Mouse (Mus musculus): ENCODE results near the gene Cyp2f2. TPM values are rescaled to one million over a fixed set of nuclear protein-coding genes. Genes with fewer than 3 reads are reported as not detected.

Gene Cyp2f2
- polyA plus RNA-seq, 1 experiment from 2014 or later, result not detected

DNA sequence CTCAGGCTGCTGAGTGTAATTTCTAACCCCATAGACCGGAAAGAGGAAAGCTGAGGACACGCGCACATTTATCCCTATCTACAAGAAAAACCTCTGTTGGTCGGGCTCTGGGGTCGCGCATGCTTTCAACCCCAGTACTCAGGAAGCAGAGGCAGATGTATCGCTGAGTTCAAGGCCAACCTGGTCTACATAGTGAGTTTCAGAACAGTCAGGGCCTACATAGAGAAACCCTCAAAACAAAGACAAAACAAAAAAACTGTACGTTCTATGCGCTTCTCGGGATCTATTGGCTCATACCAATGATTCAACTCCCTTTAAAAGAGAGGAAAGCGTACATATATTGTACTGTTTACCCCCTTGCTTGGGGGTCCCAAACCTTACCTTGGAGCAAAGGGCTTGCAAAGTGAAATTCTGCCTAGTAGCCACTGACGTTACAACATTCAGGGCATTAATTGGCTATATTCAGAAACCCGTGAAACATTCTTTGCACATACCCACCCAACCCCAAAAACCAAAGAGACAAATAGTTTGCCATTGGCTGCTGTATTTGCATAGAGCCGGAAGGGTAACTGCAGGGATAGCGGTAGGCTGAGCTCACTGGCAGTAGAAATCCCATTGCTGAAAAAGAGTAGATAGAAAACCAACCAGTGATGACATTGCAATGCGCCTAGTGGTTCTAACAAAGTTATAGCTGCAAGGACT lies 59.7 kb downstream of the Cyp2f2 start:
- H3K9me3 ChIP-seq, result no peaks in the 10 kb centered on the region
- H3K4me3 ChIP-seq (replicated peaks), result peak overlapping the region; percentile 65
- ATAC-seq (ENCODE audit: insufficient number of reproducible peaks, insufficient read depth, low FRiP score, low TSS enrichment, low read depth), result no peak
- peaks cover 26% of the 10 kb centered on the region for H3K36me3 ChIP-seq
- 0 out of 2 replicates have a peak overlapping the region, but pooled peaks have one; percentile 12 for H3K9ac ChIP-seq (replicated peaks)
- H3K4me2 ChIP-seq, result peak overlapping the region; percentile 57
- H3K27me3 ChIP-seq, result no peaks in the 10 kb centered on the region
- H3K27ac ChIP-seq, result peak overlapping the region; percentile 68
- 48% methylated on average over 16 of the region's 16 CpGs for WGBS
- peaks cover 3% of the 10 kb centered on the region; the same call in 1 of the 2 replicates for H3K4me1 ChIP-seq (replicated peaks)

DNA sequence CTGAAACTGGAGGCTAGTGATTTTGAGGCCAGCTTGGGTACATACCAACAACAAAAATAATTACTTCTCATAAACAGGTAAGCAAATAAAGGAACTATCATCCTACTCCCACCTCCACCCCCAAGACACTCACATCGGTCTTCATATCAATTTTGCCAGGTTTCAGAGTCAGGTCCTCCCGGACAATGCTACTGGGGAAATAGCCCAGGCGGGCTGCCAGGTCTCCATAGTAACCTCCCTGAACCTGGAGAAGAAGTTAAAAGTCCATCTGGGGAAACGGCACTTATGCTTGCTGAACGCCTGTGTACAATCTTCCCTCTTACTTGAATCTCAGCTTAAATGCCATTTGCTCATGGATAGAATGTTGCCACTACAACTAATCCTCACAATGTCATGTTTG lies 60.3 kb downstream of the Cyp2f2 start:
- Histone ChIP-seq H3K4me3 (replicated peaks) (peak overlapping the region; percentile 65), H3K36me3 (peaks cover 26% of the 10 kb centered on the region), H3K4me1 (replicated peaks) (peaks cover 3% of the 10 kb centered on the region; the same call in 1 of the 2 replicates), H3K9ac (replicated peaks) (no peak overlapping the region), H3K9me3 (0 out of 2 replicates have a peak, but pooled peaks cover under 1% of the 10 kb centered on the region), H3K27me3 (no peaks in the 10 kb centered on the region), H3K4me2 (peak overlapping the region; percentile 57), H3K27ac (peak overlapping the region; percentile 86; the same call in 1 of the 2 replicates)
- no peak for ATAC-seq (ENCODE audit: insufficient number of reproducible peaks, insufficient read depth, low FRiP score, low TSS enrichment, low read depth)
- 81% methylated on average over 5 of the region's 5 CpGs for WGBS

DNA sequence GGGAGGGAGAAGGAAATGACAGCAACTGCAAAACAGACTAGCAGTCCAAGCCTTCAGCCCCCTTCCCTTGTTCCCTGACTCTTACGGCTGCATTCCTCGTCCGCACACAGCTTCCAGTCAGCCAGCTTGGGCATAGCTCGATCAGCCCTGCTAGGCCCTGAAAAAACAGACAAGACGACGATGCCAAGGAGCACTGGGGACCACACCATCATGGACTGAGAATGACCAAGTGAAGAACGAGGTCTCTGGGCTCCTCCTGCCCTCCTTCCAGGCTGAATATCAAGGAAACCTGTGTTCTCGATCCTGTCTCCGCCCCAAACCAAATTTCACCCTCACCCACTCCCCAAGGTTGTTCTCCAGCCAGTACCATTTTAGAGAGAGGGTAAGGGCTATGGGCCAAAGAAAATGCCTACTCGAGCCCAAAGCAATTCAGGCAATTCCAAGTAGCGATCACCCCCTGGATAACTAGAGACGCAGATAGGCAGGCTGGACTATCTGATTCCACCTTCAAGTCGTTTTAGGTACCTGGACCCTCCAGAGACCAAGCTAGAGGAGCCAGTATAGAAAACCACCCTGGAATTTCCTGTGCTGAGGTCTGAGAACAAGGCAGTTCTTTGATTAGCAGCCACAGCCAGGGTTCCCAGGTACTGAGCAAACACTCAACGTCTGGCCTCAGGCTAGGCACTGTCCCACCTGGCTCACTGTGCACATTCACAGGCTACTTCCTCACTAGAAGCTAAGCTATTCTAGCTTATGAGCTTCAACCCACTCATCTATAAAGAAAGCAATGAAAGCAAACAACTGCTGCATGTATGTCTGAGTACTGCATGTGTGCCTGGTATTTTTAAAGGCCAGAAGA lies 61.4 kb downstream of the Cyp2f2 start, which contains the start of the genes Gm21983 and Mia:
TSS of gene Gm21983 (minus strand) at position 250 of the 859 bp plus-strand sequence.
TSS of gene Mia (minus strand) at position 321 of the 859 bp plus-strand sequence.
- Histone ChIP-seq H3K4me1 (replicated peaks) (peaks cover 3% of the 10 kb centered on the region; the same call in 1 of the 2 replicates), H3K9me3 (peaks cover 9% of the 10 kb centered on the region; the same call in 1 of the 2 replicates), H3K4me3 (replicated peaks) (peak within 1 kb of the TSS; percentile 65), H3K27me3 (no peaks in the 10 kb centered on the region), H3K4me2 (peak within 1 kb of the TSS; percentile 57), H3K36me3 (peaks cover 32% of the 10 kb centered on the region), H3K9ac (replicated peaks) (peak within 1 kb of the TSS; percentile 23; the same call in 1 of the 2 replicates), H3K27ac (peak within 1 kb of the TSS; percentile 86)
- 64% methylated on average over 14 of the region's 14 CpGs for WGBS
- no peak for ATAC-seq (ENCODE audit: insufficient number of reproducible peaks, insufficient read depth, low FRiP score, low TSS enrichment, low read depth)

- ATAC-seq (ENCODE audit: insufficient number of reproducible peaks, insufficient read depth, low FRiP score, low TSS enrichment, low read depth), result no peak
- Histone ChIP-seq H3K27ac (no peak overlapping the region), H3K9me3 (peaks cover 9% of the 10 kb centered on the region; the same call in 1 of the 2 replicates), H3K36me3 (peaks cover 47% of the 10 kb centered on the region), H3K4me1 (replicated peaks) (peaks cover 3% of the 10 kb centered on the region; the same call in 1 of the 2 replicates), H3K4me3 (replicated peaks) (no peak overlapping the region), H3K9ac (replicated peaks) (no peak overlapping the region), H3K27me3 (no peaks in the 10 kb centered on the region), H3K4me2 (no peak overlapping the region)
- 84% methylated on average over 1 of the region's 1 CpGs for WGBS
Measured at GRCm38 (mm10) chr7:27182498-27182897, 62.8 kb downstream of the Cyp2f2 start.

Small RNAs within 50 kb of the gene (microRNA-seq; reads per million reads assigned to microRNA genes)
- gene Mir3101, result not detected

Other genes with a start within 250 kb of the Cyp2f2 start
- not detected in 2 replicates for gene Cyp2a22, start 180.5 kb upstream of the Cyp2f2 start, polyA plus RNA-seq (2016; fragmentation: Nextera tagmentation; extraction: Ambion mirVana)
- gene Cyp2a12, start 90.8 kb upstream of the Cyp2f2 start, polyA plus RNA-seq (2016; fragmentation: Nextera tagmentation; extraction: Ambion mirVana), result not detected in 2 replicates
- gene Cyp2t4, start 33.8 kb downstream of the Cyp2f2 start, polyA plus RNA-seq (2016; fragmentation: Nextera tagmentation; extraction: Ambion mirVana), result not detected in 2 replicates
- 87.3 and 88.9 TPM in 2 replicates for gene Egln2, start 46.9 kb downstream of the Cyp2f2 start, polyA plus RNA-seq (2016; fragmentation: Nextera tagmentation; extraction: Ambion mirVana)
- gene Rab4b, start 59.0 kb downstream of the Cyp2f2 start, polyA plus RNA-seq (2016; fragmentation: Nextera tagmentation; extraction: Ambion mirVana), result 59.8 and 60.0 TPM in 2 replicates
- gene Gm21983, start 61.2 kb downstream of the Cyp2f2 start, polyA plus RNA-seq (2016; fragmentation: Nextera tagmentation; extraction: Ambion mirVana), result 0.61 and 1.5 TPM in 2 replicates
- 23.8 and 42.8 TPM in 2 replicates for gene Mia, start 61.2 kb downstream of the Cyp2f2 start, polyA plus RNA-seq (2016; fragmentation: Nextera tagmentation; extraction: Ambion mirVana)
- 4.0 and 4.1 TPM in 2 replicates for gene BC024978, start 75.9 kb downstream of the Cyp2f2 start, polyA plus RNA-seq (2016; fragmentation: Nextera tagmentation; extraction: Ambion mirVana)
- 294 and 321 TPM in 2 replicates for gene Snrpa, start 76.4 kb downstream of the Cyp2f2 start, polyA plus RNA-seq (2016; fragmentation: Nextera tagmentation; extraction: Ambion mirVana)
- 9.3 and 9.5 TPM in 2 replicates for gene Itpkc, start 108.8 kb downstream of the Cyp2f2 start, polyA plus RNA-seq (2016; fragmentation: Nextera tagmentation; extraction: Ambion mirVana)
- gene Coq8b, start 113.1 kb downstream of the Cyp2f2 start, polyA plus RNA-seq (2016; fragmentation: Nextera tagmentation; extraction: Ambion mirVana), result 15.7 and 16.6 TPM in 2 replicates
- gene Numbl, start 138.5 kb downstream of the Cyp2f2 start, polyA plus RNA-seq (2016; fragmentation: Nextera tagmentation; extraction: Ambion mirVana), result 25.3 and 26.5 TPM in 2 replicates
- 15.2 and 15.8 TPM in 2 replicates for gene Ltbp4, start 217.8 kb downstream of the Cyp2f2 start, polyA plus RNA-seq (2016; fragmentation: Nextera tagmentation; extraction: Ambion mirVana)
- 59.5 and 59.9 TPM in 2 replicates for gene Shkbp1, start 236.1 kb downstream of the Cyp2f2 start, polyA plus RNA-seq (2016; fragmentation: Nextera tagmentation; extraction: Ambion mirVana)
- 0.42 TPM in 1 of 2 replicates, not detected in the other for gene Gm20479, start 237.5 kb downstream of the Cyp2f2 start, polyA plus RNA-seq (2016; fragmentation: Nextera tagmentation; extraction: Ambion mirVana)